In the genomic region with DNA sequence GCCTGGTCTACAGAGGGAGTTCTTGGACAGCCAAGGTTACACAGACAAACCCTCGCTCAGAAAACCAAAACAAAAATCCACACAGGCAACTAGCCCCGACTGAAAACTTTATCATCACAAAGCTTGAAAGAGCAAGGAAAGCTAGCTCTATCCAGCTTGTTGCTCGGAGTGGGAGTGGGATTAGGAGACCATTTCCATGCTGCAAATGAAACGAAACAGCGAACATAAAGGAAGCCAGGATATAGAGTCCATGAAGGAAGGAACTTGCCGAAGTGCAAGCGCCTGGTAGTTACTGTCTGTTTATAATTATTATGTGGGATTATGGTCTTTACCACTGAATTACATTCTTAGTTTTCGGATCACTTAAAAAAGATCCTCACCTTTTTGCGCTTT, we compare ENCODE assay signal across 7 mouse cellular contexts. TPM values are rescaled to one million over a fixed set of nuclear protein-coding genes. Genes with fewer than 3 reads are reported as not detected.
A peak's percentile ranks its signal among the peaks of the same experiment; 100 is the strongest.
DNase-seq lines count a peak whose midpoint lies in the region; ATAC-seq and TF ChIP-seq lines count a peak whose summit lies in the region.

No protein-coding gene starts in this region.

- peak; percentile 26 to 38 for DNase-seq in spleen, postnatal 10 days (ENCODE audit: low spot score in 2 of 2)
- DNase-seq in spleen, postnatal 36 days (ENCODE audit: low spot score in 2 of 2) = no peak
- DNase-seq in forebrain, embryonic 10.5 days (ENCODE audit: extremely low spot score, low spot score) = no peak
- DNase-seq in limb, embryonic 14.5 days (ENCODE audit: low spot score) = no peak
- no peak for DNase-seq in cerebellum, postnatal 4 days (ENCODE audit: low spot score in 2 of 2)
- DNase-seq in frontal cortex, postnatal 36 days (ENCODE audit: low spot score in 2 of 2) = no peak

- H3K4me2 ChIP-seq in limb, embryonic 14.5 days (replicated peaks; ENCODE audit: low read depth, low read length, severe bottlenecking) = peak overlapping the region; percentile 60
- peak overlapping the region; percentile 74 for H3K4me2 ChIP-seq in neural tube, embryonic 15.5 days

- H3K9me3 ChIP-seq in forebrain, embryonic 10.5 days = no peaks in the 10 kb centered on the region
- no peaks in the 10 kb centered on the region for H3K9me3 ChIP-seq in limb, embryonic 14.5 days (ENCODE audit: control insufficient read depth, low read length)
- no peaks in the 10 kb centered on the region for H3K9me3 ChIP-seq in neural tube, embryonic 15.5 days (replicated peaks)

- no peaks in the 10 kb centered on the region for H3K27me3 ChIP-seq in forebrain, embryonic 10.5 days (ENCODE audit: poor library complexity, severe bottlenecking)
- H3K27me3 ChIP-seq in limb, embryonic 14.5 days (ENCODE audit: control insufficient read depth, insufficient read depth, low read length) = no peaks in the 10 kb centered on the region
- no peaks in the 10 kb centered on the region for H3K27me3 ChIP-seq in neural tube, embryonic 15.5 days (replicated peaks)

- TF ChIP-seq POLR2A in limb, embryonic 14.5 days (IDR thresholded peaks at IDR 0.05; ENCODE audit: borderline replicate concordance, extremely low read depth, insufficient read depth, insufficient read length) = no peak

- H3K9ac ChIP-seq in limb, embryonic 14.5 days (ENCODE audit: low read depth, low read length, severe bottlenecking) = peak overlapping the region; percentile 60
- peak overlapping the region; percentile 55 for H3K9ac ChIP-seq in neural tube, embryonic 15.5 days (replicated peaks)

- peaks cover 26% of the 10 kb centered on the region for H3K4me1 ChIP-seq in forebrain, embryonic 10.5 days
- H3K4me1 ChIP-seq in limb, embryonic 14.5 days (ENCODE audit: control insufficient read depth, insufficient read depth, low read length) = peaks cover 10% of the 10 kb centered on the region
- H3K4me1 ChIP-seq in neural tube, embryonic 15.5 days = peaks cover 22% of the 10 kb centered on the region

- peak overlapping the region; percentile 92 for H3K27ac ChIP-seq in forebrain, embryonic 10.5 days
- H3K27ac ChIP-seq in limb, embryonic 14.5 days (replicated peaks; ENCODE audit: low read depth, low read length) = peak overlapping the region; percentile 76
- peak overlapping the region; percentile 79 for H3K27ac ChIP-seq in neural tube, embryonic 15.5 days (replicated peaks)

- H3K4me3 ChIP-seq in forebrain, embryonic 10.5 days = peak overlapping the region; percentile 92
- peak overlapping the region; percentile 94 for H3K4me3 ChIP-seq in limb, embryonic 14.5 days (replicated peaks; ENCODE audit: low read length)
- H3K4me3 ChIP-seq in neural tube, embryonic 15.5 days (replicated peaks) = peak overlapping the region; percentile 62

- ATAC-seq in limb, embryonic 14.5 days (ENCODE audit: low FRiP score, low read depth) = 0 out of 2 replicates have a peak, but pooled peaks have one; percentile 28
- peak; percentile 22 for ATAC-seq in neural tube, embryonic 15.5 days (ENCODE audit: low FRiP score)

- 1% methylated on average over 9 of the region's 9 CpGs for WGBS in forebrain, embryonic 10.5 days
- 1% methylated on average over 9 of the region's 9 CpGs for WGBS in limb, embryonic 14.5 days
- under 1% methylated on average over 9 of the region's 9 CpGs for WGBS in neural tube, embryonic 15.5 days

- peaks cover 16% of the 10 kb centered on the region for H3K36me3 ChIP-seq in forebrain, embryonic 10.5 days (replicated peaks)
- H3K36me3 ChIP-seq in limb, embryonic 14.5 days (ENCODE audit: control insufficient read depth, insufficient read depth, low read length) = peaks cover 18% of the 10 kb centered on the region
- peaks cover 9% of the 10 kb centered on the region; the same call in 1 of the 2 replicates for H3K36me3 ChIP-seq in neural tube, embryonic 15.5 days

RNA-seq across cellular contexts. Expression of gene Clpx, which starts 0.5 kb away (rescaled TPM):
- polyA plus RNA-seq in forebrain, embryonic 10.5 days (2016; fragmentation: Nextera tagmentation; extraction: Ambion mirVana) = 42.6 and 46.7 TPM in 2 replicates
- 19.6 and 23.8 TPM in 2 replicates for polyA plus RNA-seq in limb, embryonic 14.5 days (2012; rRNA removed)
- polyA plus RNA-seq in limb, embryonic 14.5 days (2014; fragmentation: Nextera tagmentation; extraction: Ambion mirVana) = 52.7 and 55.6 TPM in 2 replicates
- 40.6 and 43.3 TPM in 2 replicates for polyA plus RNA-seq in neural tube, embryonic 15.5 days (2015; fragmentation: Nextera tagmentation; extraction: Ambion mirVana)

RNA-seq across cellular contexts. Expression of gene Cilp, which starts 28.6 kb away (rescaled TPM):
- 0.14 TPM in 1 of 2 replicates, not detected in the other for polyA plus RNA-seq in forebrain, embryonic 10.5 days (2016; fragmentation: Nextera tagmentation; extraction: Ambion mirVana)
- polyA plus RNA-seq in limb, embryonic 14.5 days (2012; rRNA removed) = 5.5 and 6.5 TPM in 2 replicates
- 7.2 and 9.5 TPM in 2 replicates for polyA plus RNA-seq in limb, embryonic 14.5 days (2014; fragmentation: Nextera tagmentation; extraction: Ambion mirVana)
- polyA plus RNA-seq in neural tube, embryonic 15.5 days (2015; fragmentation: Nextera tagmentation; extraction: Ambion mirVana) = 0.58 and 0.79 TPM in 2 replicates

RNA-seq across cellular contexts. Expression of gene Pdcd7, which starts 52.3 kb away (rescaled TPM):
- 8.2 and 9.3 TPM in 2 replicates for polyA plus RNA-seq in forebrain, embryonic 10.5 days (2016; fragmentation: Nextera tagmentation; extraction: Ambion mirVana)
- 16.2 and 18.0 TPM in 2 replicates for polyA plus RNA-seq in limb, embryonic 14.5 days (2012; rRNA removed)
- polyA plus RNA-seq in limb, embryonic 14.5 days (2014; fragmentation: Nextera tagmentation; extraction: Ambion mirVana) = 15.7 and 17.5 TPM in 2 replicates
- polyA plus RNA-seq in neural tube, embryonic 15.5 days (2015; fragmentation: Nextera tagmentation; extraction: Ambion mirVana) = 8.9 TPM in 2 replicates

Comparison
In these comparisons a context has a peak if more than half of its experiments do, and no peak if none do; other contexts are left out.
1. DNase-seq: peak in spleen, postnatal 10 days (2 of 2); none in spleen, postnatal 36 days (0 of 2), forebrain, embryonic 10.5 days (single experiment), limb, embryonic 14.5 days (single experiment), cerebellum, postnatal 4 days (0 of 2) and frontal cortex, postnatal 36 days (0 of 2).
2. Peak in every context shown above with its lines, with median percentiles within 50 percentile points of each other: H3K27ac ChIP-seq and H3K4me3 ChIP-seq.